Mouse (Mus musculus): Measurements from ENCODE around the gene Pnpo. TPM values are rescaled to one million over a fixed set of nuclear protein-coding genes. Genes with fewer than 3 reads are reported as not detected.

Gene Pnpo
- polyA plus RNA-seq, 1 experiment from 2014 or later = 16.4 TPM

- H3K36me3 ChIP-seq = 0 out of 2 replicates have a peak, but pooled peaks cover 3% of the 10 kb centered on the region
- no peak overlapping the region for H3K4me2 ChIP-seq (replicated peaks)
- H3K4me1 ChIP-seq = peaks cover 5% of the 10 kb centered on the region
- H3K9me3 ChIP-seq = no peaks in the 10 kb centered on the region
- no peak for ATAC-seq (ENCODE audit: low FRiP score, low read depth)
- no peak overlapping the region for H3K4me3 ChIP-seq
- no peaks in the 10 kb centered on the region for H3K27me3 ChIP-seq
- H3K9ac ChIP-seq (replicated peaks) = no peak overlapping the region; the same call in 1 of the 2 replicates
- WGBS = 70% methylated on average over 5 of the region's 5 CpGs
- no peak overlapping the region for H3K27ac ChIP-seq (replicated peaks)
Observed at GRCm38 (mm10) chr11:96969280-96969722, 25.5 kb upstream of the Pnpo start.

- H3K4me3 ChIP-seq = no peak overlapping the region
- ATAC-seq (ENCODE audit: low FRiP score, low read depth) = no peak
- H3K4me1 ChIP-seq = peaks cover 5% of the 10 kb centered on the region; the same call in 1 of the 2 replicates
- H3K36me3 ChIP-seq = 0 out of 2 replicates have a peak, but pooled peaks cover 3% of the 10 kb centered on the region
- no peak overlapping the region for H3K4me2 ChIP-seq (replicated peaks)
- H3K9me3 ChIP-seq = no peaks in the 10 kb centered on the region
- whole genome bisulfite sequencing = 70% methylated on average over 6 of the region's 6 CpGs
- no peak overlapping the region for H3K27ac ChIP-seq (replicated peaks)
- no peak overlapping the region; the same call in 1 of the 2 replicates for H3K9ac ChIP-seq (replicated peaks)
- H3K27me3 ChIP-seq = no peaks in the 10 kb centered on the region
Observed at GRCm38 (mm10) chr11:96968476-96968875, 24.7 kb upstream of the Pnpo start.

- Histone ChIP-seq H3K4me3 (no peak overlapping the region), H3K36me3 (peaks cover 9% of the 10 kb centered on the region), H3K9me3 (no peaks in the 10 kb centered on the region), H3K9ac (replicated peaks) (no peak overlapping the region), H3K4me2 (replicated peaks) (no peak overlapping the region), H3K27ac (replicated peaks) (peak overlapping the region; percentile 30; the same call in 1 of the 2 replicates), H3K27me3 (no peaks in the 10 kb centered on the region), H3K4me1 (peaks cover 5% of the 10 kb centered on the region; the same call in 1 of the 2 replicates)
- ATAC-seq (ENCODE audit: low FRiP score, low read depth) = no peak
- WGBS = 91% methylated on average over 11 of the region's 11 CpGs
Observed at GRCm38 (mm10) chr11:96967544-96968269, 23.9 kb upstream of the Pnpo start.

GRCm38 (mm10) chr11:96966914-96967543 lies 23.2 kb upstream of the Pnpo start:
- Histone ChIP-seq H3K4me1 (no peaks in the 10 kb centered on the region), H3K36me3 (peaks cover 16% of the 10 kb centered on the region), H3K27ac (replicated peaks) (peak overlapping the region; percentile 30; the same call in 1 of the 2 replicates), H3K9me3 (no peaks in the 10 kb centered on the region), H3K9ac (replicated peaks) (no peak overlapping the region), H3K27me3 (no peaks in the 10 kb centered on the region), H3K4me3 (no peak overlapping the region), H3K4me2 (replicated peaks) (no peak overlapping the region)
- ATAC-seq (ENCODE audit: low FRiP score, low read depth) = no peak
- WGBS = 92% methylated on average over 13 of the region's 13 CpGs

- no peak for ATAC-seq (ENCODE audit: low FRiP score, low read depth)
- Histone ChIP-seq H3K27me3 (no peaks in the 10 kb centered on the region), H3K9ac (replicated peaks) (no peak overlapping the region), H3K36me3 (peaks cover 24% of the 10 kb centered on the region), H3K27ac (replicated peaks) (no peak overlapping the region), H3K4me3 (no peak overlapping the region), H3K4me1 (no peaks in the 10 kb centered on the region), H3K9me3 (no peaks in the 10 kb centered on the region), H3K4me2 (replicated peaks) (no peak overlapping the region)
- WGBS = 95% methylated on average over 3 of the region's 3 CpGs
Observed at GRCm38 (mm10) chr11:96966172-96966571, 22.4 kb upstream of the Pnpo start.

GRCm38 (mm10) chr11:96963580-96963979 lies 19.8 kb upstream of the Pnpo start:
- Histone ChIP-seq H3K4me2 (replicated peaks) (no peak overlapping the region), H3K27me3 (no peaks in the 10 kb centered on the region), H3K9me3 (no peaks in the 10 kb centered on the region), H3K4me3 (no peak overlapping the region), H3K27ac (replicated peaks) (no peak overlapping the region), H3K36me3 (peaks cover 50% of the 10 kb centered on the region), H3K9ac (replicated peaks) (no peak overlapping the region), H3K4me1 (no peaks in the 10 kb centered on the region)
- 0 out of 2 replicates have a peak, but pooled peaks have one; percentile 47 for ATAC-seq (ENCODE audit: low FRiP score, low read depth)
- 19% methylated on average over 8 of the region's 8 CpGs for WGBS

- no peak overlapping the region for H3K4me3 ChIP-seq
- WGBS = 92% methylated on average over 10 of the region's 10 CpGs
- no peak for ATAC-seq (ENCODE audit: low FRiP score, low read depth)
- H3K4me2 ChIP-seq (replicated peaks) = no peak overlapping the region
- no peaks in the 10 kb centered on the region for H3K9me3 ChIP-seq
- no peak overlapping the region for H3K27ac ChIP-seq (replicated peaks)
- no peaks in the 10 kb centered on the region for H3K4me1 ChIP-seq
- H3K9ac ChIP-seq (replicated peaks) = no peak overlapping the region
- no peaks in the 10 kb centered on the region for H3K27me3 ChIP-seq
- H3K36me3 ChIP-seq = peaks cover 95% of the 10 kb centered on the region
Observed at GRCm38 (mm10) chr11:96957061-96957805, 13.4 kb upstream of the Pnpo start.

GRCm38 (mm10) chr11:96956009-96956724 lies 12.4 kb upstream of the Pnpo start:
- Histone ChIP-seq H3K4me1 (no peaks in the 10 kb centered on the region), H3K9me3 (no peaks in the 10 kb centered on the region), H3K4me2 (replicated peaks) (no peak overlapping the region), H3K4me3 (no peak overlapping the region), H3K36me3 (peaks cover 95% of the 10 kb centered on the region), H3K27ac (replicated peaks) (no peak overlapping the region), H3K27me3 (no peaks in the 10 kb centered on the region), H3K9ac (replicated peaks) (no peak overlapping the region)
- ATAC-seq (ENCODE audit: low FRiP score, low read depth) = no peak
- WGBS = 57% methylated on average over 20 of the region's 20 CpGs

- ATAC-seq (ENCODE audit: low FRiP score, low read depth) = no peak
- no peaks in the 10 kb centered on the region for H3K9me3 ChIP-seq
- peaks cover 94% of the 10 kb centered on the region for H3K36me3 ChIP-seq
- H3K27ac ChIP-seq (replicated peaks) = no peak overlapping the region
- no peaks in the 10 kb centered on the region for H3K27me3 ChIP-seq
- no peak overlapping the region for H3K4me2 ChIP-seq (replicated peaks)
- H3K9ac ChIP-seq (replicated peaks) = no peak overlapping the region
- 94% methylated on average over 4 of the region's 4 CpGs for WGBS
- H3K4me3 ChIP-seq = no peak overlapping the region
- H3K4me1 ChIP-seq = no peaks in the 10 kb centered on the region
Observed at GRCm38 (mm10) chr11:96955094-96955493, 11.3 kb upstream of the Pnpo start.

GRCm38 (mm10) chr11:96952896-96953295 lies 9.1 kb upstream of the Pnpo start:
- Histone ChIP-seq H3K27me3 (no peaks in the 10 kb centered on the region), H3K36me3 (peaks cover 77% of the 10 kb centered on the region), H3K4me3 (no peak overlapping the region), H3K4me2 (replicated peaks) (no peak overlapping the region), H3K9me3 (no peaks in the 10 kb centered on the region), H3K27ac (replicated peaks) (no peak overlapping the region), H3K4me1 (no peaks in the 10 kb centered on the region), H3K9ac (replicated peaks) (no peak overlapping the region)
- 80% methylated on average over 6 of the region's 6 CpGs for WGBS
- no peak for ATAC-seq (ENCODE audit: low FRiP score, low read depth)

- Histone ChIP-seq H3K9me3 (no peaks in the 10 kb centered on the region), H3K36me3 (peaks cover 72% of the 10 kb centered on the region), H3K4me2 (replicated peaks) (no peak overlapping the region)
Observed at GRCm38 (mm10) chr11:96952426-96952825, 8.6 kb upstream of the Pnpo start.

More at GRCm38 (mm10) chr11:96952426-96952825, 8.6 kb upstream of the Pnpo start:
- 89% methylated on average over 10 of the region's 10 CpGs for WGBS
- no peak for ATAC-seq (ENCODE audit: low FRiP score, low read depth)
- Histone ChIP-seq H3K27me3 (no peaks in the 10 kb centered on the region), H3K4me1 (no peaks in the 10 kb centered on the region), H3K4me3 (no peak overlapping the region), H3K9ac (replicated peaks) (no peak overlapping the region), H3K27ac (replicated peaks) (no peak overlapping the region)

Measured in midbrain, embryonic 12.5 days (tissue).